Mouse (Mus musculus): ENCODE results near the gene Olfr308.

DNA sequence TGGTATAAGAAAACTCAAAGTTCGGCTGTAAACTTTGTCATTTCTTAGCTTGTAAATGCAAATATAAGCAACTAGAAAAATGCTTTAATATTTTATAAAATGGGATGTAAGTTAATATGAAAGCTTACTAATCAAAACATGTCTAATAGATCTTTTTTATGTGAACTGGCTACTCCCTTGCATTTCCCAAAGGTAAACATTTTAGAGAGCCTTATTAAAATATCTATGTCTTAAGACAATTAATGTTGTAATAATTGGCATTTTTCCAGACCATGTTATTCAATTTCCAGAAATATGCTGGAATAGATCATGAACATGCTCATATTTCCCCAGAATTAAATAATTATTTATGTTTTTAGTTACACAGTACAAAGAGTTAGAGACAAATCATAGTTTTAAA lies 12.1 kb upstream of the Olfr308 start, which contains the start of gene Olfr307:
- TF ChIP-seq CEBPB (IDR thresholded peaks at IDR 0.05; ENCODE audit: low read depth), result no peak
- TF ChIP-seq CTCF (IDR thresholded peaks at IDR 0.05; ENCODE audit: control insufficient read depth, insufficient read depth, insufficient read length), result no peak
